Mouse (Mus musculus) adrenal gland, postnatal 14 days (tissue): ENCODE measurements around the gene Btbd16. TPM values are rescaled to one million over a fixed set of nuclear protein-coding genes. Genes with fewer than 3 reads are reported as not detected.

ENCODE experiments used
- DNase-seq: peaks from one replicate; pipeline ENCODE4 v3.0.0; 2021; ENCODE audit warnings: mixed read lengths
- long read RNA-seq, 2 experiments: library from polyadenylated mRNA; stranded (forward); transcript quantifications; one replicate each; pipeline ENCODE4 v2.0.0; 2021
- total RNA-seq: library from RNA; stranded (reverse); gene quantifications from 2 replicates; pipeline ENCODE4 v1.2.3, GENCODE M21; 2021

The Btbd16 gene
- total RNA-seq = not detected in 2 replicates
- long read RNA-seq, experiment 1 = 0 reads
- long read RNA-seq, experiment 2 = 0 reads

DNA sequence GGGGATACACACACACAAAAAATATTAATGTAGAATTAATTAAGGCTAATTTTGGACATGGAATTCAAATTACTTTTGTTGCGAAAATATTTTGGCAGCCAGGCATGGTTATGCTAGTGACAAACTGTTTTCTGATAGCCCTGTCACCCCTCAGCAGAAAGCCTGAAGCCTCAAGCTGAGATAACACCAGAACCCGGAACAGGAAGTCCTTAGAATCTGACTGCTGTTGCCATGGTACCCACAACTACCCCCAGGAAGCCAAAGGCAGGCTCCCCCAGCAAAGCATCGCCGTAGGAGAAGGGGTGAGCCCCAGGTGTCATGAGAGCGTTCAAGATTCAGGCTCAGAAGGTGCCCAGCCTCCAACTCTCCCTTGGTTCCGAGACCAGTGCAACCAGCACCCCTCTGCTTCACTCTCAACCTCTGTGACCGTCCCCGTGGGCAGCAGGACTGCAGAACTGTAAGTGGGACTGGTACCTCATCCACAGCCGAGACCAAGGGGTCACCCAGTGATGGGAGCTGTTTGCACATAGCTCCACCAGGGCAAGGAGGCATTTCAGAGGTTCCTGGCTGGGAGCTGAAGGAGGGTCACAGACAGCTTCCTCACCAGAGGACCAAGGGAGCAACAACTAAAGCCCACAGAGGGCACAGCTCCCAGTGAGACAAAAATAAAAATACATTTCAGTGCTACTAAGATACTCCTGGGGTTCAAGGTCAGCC lies at the start of gene Btbd16:
Gene Btbd16 (plus strand): TSS at position 156 of the 717 bp plus-strand sequence.
- no peak for DNase-seq

- no peak for DNase-seq
Measured at GRCm38 (mm10) chr7:130726185-130726584, 47.7 kb upstream of the Btbd16 start.

DNA sequence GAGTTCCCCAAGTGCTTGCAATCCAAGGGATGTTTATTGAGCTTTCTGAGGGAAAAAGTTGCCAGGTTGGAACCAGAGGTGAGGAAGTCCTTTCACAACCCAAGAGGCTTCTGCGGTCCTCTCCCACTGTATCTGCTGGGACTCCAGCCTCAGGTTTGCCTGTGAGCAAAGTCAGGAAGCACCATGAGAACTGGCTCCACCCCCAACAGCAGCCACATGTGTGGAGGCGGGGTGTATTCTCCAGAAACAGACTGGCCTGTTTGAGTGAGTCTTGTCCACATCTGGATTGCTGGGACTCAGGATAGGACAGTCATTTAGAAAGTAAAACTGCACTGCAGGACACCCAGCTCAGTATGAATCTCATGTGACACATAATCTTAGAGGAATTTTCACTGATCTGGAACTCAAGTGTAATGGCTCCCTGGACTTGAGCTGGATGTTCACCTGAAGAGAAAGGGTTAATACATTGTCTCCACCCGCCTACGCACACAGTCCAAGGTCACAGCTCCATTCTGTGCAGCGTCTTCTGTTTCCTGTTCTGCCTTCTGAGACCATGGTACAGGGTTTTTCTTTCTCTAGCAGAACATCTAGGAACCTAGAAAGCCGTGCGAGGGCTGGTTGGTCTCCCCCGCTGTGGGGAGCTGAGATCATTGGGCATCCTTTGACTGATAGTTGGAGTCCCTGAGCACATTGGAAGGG lies 47.0 kb upstream of the Btbd16 start:
- peak; percentile 31 for DNase-seq

DNA sequence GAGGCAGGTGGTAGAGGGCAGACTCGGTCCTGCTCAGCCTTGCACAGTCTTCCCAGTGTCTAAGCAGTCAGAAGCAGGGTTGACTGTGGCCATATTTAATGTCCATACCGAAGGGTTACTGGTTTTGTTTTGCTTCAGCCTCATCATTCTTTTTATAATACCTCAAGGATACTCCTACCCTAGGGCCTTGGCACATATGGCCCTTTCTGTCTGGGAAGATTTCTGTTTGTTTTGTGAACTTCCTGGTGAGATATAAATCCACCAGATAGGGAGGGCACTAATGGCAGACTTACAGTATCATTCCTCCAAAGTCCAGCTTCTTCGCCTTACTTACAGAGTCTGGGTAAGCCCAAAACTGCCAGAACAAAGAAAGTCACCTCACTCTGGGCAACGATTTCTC lies 46.3 kb upstream of the Btbd16 start:
- no peak for DNase-seq

DNA sequence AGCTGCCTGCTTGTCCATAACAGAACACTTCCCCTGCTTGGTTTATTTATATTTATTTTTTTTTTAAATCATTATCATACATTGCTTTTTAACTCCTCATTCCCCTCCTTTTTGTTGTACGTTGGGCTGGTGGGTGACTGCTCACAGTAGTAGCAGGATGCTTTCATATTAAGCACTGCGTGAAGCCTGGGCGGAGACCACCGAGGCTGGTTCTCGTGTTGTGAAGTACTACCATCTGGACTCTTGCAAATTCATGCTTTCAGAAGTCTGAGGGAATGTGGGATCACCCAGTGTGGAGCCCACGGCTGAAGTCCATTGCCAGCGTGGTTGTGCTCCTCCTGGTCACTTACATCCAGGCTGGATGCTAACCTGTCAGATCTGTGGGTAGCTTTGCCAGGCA lies 42.1 kb upstream of the Btbd16 start:
- DNase-seq = no peak

GRCm38 (mm10) chr7:130732908-130733307 lies 41.0 kb upstream of the Btbd16 start:
- DNase-seq = no peak

GRCm38 (mm10) chr7:130733423-130733822 lies 40.4 kb upstream of the Btbd16 start:
- DNase-seq = no peak

GRCm38 (mm10) chr7:130734195-130734787 lies 39.6 kb upstream of the Btbd16 start:
- no peak for DNase-seq

- DNase-seq = no peak
Measured at GRCm38 (mm10) chr7:130741099-130741498, 32.8 kb upstream of the Btbd16 start.

DNA sequence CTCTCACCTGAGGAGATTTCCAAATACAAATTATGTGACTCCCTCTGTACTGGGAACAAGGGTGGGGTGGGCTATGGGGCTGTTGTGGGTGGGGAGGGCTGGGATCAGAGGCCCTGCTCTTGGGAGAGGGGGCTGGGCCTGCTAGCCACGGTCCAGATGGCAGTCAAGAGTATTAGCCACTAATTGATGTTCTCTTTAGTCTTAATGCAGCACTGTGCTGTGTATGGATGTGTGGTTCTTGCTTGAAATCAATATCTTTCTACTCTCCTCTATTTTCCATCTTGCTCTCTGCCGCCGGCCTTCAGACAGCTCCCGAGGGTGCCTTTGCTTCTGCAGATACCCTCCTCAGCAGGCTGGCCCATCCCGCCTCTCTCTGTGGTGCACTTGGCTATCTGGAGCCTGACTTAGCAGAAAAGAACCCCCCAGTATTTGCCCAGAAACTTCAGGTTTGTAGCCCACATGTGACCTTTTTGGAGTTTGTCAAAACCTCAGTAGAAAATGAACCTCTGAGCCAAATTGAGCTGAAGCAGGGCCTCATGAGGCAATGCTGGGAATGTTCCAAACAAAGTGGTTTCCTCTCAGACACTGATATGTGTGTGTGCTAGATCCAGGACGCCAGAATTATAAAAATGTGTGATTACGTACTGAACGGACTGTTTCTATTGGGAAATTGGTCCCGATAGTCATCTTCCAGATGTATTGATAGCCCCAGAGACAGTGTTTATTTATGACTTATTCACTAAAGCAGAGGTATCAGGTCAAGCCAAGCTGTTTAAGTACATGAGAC lies 30.4 kb upstream of the Btbd16 start:
- no peak for DNase-seq

DNA sequence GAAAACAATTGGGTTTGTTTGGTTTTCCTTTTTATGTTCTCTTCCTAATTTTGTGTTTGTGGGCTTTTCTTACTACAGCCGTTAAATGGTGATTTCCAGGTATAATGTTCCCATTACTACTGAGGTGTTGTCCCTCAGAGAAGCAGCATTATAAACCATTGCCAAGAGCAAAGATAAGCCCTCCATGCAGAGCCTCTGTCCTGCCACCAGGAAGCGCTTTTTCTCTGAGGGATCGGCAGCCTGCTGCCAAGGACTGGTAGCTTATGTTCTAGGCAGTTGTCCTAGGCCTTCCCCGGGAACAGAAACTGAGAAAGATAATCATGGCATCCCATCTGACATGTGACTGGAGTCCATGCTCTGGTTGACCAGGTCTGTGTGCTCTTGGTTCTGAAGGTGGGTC lies 24.7 kb upstream of the Btbd16 start:
- DNase-seq = no peak

DNA sequence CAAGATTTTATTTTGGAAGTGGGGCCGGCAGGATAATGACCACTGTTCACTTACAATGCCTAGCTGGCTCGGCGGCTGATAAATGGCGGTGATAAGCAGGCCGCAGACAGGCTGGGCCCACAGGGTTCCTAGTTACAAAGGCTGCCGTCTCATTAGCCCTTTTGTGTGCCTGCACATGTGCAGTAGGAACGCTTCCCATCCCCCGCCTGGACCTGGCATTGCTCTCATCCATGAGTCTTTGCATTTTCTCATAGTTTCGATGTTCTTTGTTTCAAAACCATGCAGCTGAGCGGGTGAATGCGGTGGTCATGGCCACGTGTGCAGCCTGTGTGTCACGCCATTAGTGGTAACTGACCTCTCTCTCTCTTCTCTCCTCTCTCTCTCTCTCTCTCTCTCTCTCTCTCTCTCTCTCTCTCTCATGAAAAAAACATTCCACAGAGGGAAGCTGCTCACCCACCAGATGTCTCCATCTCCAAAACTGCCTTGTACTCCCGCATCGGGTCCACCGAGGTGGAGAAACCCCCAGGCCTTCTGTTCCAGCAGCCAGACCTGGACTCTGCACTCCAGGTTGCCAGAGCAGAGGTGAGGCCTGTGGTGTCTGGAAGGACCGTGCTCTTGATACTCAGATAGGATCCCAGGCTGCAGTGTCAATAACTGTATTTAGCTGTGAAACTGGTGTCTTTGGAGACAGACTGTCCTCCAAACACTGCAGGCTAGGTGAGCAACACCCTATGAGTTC lies 22.9 kb upstream of the Btbd16 start:
- DNase-seq = no peak

DNA sequence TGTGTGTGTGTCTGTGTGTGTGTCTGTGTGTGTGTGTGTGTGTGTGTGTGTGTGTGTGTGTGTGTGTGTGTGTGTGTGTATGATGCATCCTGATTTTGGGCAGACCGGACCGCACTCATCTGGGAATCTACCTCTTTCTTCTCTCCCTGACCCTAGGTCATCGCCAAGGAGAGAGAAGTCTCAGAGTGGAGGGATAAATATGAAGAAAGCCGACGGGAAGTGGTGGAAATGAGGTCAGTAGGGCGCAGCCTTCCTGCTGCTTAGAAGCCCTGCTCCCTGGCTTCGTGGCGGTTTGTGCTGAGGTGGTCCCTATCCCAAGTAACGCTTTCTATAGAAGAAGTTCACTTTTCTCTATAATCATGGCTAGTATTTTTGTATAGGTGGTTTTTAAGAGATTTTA lies 22.2 kb upstream of the Btbd16 start:
- no peak for DNase-seq

- DNase-seq = peak; percentile 34
Measured at GRCm38 (mm10) chr7:130754790-130755189, 19.1 kb upstream of the Btbd16 start.

DNA sequence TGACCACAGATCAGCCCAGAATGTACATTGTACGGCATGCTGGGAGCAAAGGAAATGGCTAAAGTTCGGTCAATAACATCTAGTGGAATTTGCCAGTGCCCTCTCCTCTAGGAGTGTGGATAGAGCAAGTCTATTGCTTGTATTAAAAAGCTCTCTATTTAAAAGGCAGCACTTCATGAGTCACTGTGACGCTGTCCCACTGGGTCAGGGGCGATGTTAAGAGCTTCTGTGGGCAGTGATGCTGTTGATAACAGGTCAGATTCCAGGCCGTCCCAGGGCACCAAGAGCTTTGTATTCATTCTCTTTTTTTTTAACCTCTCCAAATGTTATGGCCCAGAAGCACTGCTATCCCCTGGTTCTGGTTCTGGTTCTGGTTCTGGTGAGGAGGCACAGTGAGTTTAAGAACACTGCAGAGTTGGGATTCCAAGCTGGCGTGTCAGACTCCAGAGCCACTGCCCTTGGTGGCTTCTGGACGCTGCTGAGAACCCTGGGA lies 17.5 kb upstream of the Btbd16 start:
- no peak for DNase-seq

- DNase-seq = peak; percentile 16
Measured at GRCm38 (mm10) chr7:130757326-130757865, 16.5 kb upstream of the Btbd16 start.

- peak; percentile 81 for DNase-seq
Measured at GRCm38 (mm10) chr7:130762071-130762897, 11.6 kb upstream of the Btbd16 start.

DNA sequence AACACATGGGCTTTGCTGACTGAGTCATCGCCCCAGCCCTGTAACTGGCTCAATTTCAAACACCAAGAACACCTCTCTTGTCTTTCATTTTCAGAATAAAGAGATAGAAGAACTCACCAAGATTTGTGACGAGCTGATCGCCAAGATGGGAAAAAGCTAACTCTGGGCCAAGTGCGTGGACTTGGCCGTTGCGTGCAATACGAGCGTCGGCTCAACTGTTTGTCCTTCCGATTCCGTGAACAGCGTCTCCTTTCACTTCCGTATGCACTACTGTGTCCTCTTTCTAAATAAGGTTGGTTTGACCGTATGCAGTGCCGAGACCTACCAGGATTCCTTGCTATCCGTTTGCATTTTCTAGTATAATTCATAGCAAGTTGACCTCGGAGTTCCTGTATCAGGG lies 9.7 kb upstream of the Btbd16 start:
- peak; percentile 33 for DNase-seq

GRCm38 (mm10) chr7:130766411-130767170 lies 7.3 kb upstream of the Btbd16 start:
- DNase-seq = peak; percentile 20

- DNase-seq = no peak
Measured at GRCm38 (mm10) chr7:130768151-130768550, 5.7 kb upstream of the Btbd16 start.
